Mouse (Mus musculus) thymus, postnatal 4 days (tissue): ENCODE measurements around the gene Tdrd3.

Experiments
- DNase-seq: peaks from one replicate; pipeline ENCODE4 v3.0.0; 2021

Tdrd3 gene

DNA sequence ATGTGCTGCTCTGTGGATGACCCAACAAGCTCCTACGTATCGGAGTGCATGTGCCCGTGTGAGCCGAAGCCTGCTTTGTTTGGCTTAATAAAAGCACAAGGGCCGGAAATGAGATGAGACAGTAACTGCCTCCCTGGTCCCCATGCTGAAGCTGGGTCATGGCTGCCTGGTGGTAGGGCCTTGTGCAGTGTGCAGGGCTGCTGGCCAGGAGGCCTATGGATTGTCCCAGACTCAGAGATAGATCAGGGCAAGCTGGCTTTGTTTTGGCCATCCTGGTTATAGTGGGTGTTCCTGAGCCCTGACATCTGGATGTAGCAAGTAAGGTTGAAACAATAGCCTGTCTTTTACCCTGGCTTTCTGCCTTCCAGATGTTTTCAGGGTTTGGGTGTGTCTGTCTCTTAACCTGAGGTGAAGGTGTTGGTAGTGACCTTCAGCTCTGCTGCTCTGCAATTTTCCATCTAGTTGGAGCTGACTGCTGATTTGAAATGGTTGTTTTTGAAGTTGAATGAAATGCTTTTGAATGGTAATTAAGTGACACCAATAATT lies 39.3 kb downstream of the Tdrd3 start:
- DNase-seq: no peak

DNA sequence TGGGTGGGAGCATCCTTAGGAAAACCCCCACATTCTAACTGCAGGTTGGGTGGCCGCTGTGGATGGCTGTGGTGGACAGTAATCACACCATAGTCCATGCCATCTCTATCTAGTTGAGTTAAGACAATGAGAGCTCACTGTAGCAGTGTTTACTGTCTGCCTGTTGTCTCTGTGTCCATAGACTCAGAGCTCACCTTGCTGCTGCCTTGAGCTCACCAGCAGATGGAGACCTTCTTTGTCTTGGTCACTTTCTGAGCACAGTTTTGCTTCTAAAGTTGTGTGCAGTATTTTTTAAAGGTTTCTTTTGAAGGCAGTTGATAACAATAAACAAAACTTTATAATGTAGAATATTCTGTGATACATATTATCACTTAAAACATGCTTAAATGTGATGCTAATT lies 43.3 kb downstream of the Tdrd3 start:
- DNase-seq: no peak

DNA sequence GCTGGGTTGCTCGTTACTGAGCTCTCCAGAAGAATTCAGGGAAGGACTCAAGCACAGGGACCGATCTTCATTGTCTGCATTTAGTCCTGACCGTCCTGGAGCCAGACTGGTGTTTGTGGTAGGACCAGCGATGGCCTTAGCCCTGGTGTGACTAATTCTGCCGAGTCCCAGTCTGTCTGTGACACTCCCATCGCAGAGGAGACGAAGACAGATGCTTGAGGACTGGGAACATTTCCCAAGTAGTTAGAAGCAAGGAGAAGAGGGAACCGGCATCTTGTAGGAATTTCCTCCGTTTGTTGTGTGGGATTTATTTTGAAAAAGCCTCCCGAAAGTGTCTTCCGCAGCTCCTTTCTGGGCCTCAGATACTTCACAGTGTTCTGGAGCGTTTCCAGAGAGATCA lies 45.1 kb downstream of the Tdrd3 start:
- no peak for DNase-seq

DNA sequence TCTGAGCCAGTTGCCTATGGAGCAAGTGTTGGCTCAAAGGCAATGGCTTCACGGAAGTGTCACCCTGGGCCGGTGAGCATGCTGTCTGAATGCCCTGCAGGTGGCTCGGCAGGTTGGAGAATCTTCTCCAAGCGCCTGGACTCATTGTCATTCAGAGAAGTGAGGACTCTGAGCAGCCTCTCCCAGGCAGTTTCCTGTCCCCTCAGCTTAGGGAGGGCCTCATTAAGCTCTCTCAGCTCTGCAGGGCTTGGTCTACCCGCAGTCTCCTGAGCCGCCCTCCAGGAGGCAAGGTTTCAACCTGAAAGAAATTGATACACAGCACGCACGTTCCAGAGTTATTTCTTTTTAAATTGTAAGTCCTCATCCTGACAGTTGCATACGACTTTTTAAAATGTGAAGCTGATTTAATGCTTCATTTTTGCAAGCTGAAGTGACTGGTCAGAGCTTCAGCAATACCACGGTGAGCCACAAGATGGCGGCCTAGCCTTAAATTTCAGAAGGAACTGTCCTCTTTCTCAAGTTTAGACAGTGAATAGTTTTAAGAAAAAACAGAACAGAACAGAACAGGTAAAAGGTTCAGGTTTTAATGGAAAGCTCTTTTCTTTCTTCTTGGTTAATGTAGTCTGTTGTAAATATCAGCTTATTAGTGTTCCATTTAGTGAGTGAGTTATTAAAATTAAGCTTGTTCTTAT lies 47.7 kb downstream of the Tdrd3 start:
- peak; percentile 88 for DNase-seq

DNA sequence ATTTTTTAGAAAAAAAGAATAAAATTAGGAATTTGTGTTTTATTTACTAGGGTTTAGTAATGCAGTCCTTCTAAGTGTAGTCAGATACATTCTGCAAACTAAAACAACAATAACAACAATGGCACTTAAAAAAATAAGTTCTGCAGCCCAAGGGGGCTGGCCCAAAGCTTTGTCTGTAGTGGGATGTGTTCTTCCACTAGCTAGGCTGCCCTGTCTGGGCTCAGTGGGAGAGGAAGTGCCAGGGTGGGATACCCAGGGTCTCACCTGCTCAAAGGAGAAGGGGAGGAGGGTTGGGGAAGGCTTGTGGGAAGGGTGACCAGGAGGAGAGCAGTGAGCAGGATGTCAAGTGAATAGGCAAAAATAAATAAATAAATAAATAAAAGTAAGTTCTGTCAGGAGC lies 48.2 kb downstream of the Tdrd3 start:
- DNase-seq: no peak

DNA sequence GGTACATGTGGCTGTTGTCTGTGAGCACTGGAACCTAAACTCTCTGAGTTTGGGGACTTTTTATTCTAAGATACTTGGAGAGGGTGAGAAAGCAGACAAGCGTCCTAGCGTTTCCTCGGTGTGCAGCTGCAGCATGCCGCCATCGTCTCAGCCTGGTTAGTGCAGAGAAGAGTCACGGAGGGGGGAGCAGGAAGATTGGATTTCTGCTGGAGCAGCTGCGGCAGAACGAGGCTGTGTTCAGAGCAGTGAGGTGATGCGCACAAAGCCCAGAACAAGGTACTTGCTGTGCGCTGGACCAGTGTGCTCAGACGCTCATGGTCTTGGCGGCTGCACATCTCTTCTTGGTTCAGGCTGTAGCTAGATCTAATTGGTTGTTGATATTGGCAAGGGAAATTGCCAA lies 51.1 kb downstream of the Tdrd3 start:
- no peak for DNase-seq

DNA sequence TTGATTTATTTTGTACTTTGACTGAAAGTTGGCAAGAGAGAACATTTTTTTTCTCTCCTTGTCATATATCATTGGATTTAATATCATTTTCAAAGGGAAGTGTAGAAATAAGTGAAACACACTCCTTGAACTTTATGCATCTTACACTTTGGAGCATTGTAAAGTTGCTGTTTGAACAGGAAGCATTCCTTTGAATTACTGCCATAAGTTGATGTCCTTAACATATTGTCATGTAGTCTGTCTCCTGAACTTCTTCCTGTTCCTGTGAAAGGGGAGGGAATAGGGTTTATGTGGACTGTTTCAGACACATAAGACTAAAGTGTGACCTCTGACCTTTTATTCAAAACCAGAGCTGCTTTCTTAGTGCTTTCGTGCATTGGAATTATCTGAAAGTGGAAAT lies 55.1 kb downstream of the Tdrd3 start:
- DNase-seq: no peak

DNA sequence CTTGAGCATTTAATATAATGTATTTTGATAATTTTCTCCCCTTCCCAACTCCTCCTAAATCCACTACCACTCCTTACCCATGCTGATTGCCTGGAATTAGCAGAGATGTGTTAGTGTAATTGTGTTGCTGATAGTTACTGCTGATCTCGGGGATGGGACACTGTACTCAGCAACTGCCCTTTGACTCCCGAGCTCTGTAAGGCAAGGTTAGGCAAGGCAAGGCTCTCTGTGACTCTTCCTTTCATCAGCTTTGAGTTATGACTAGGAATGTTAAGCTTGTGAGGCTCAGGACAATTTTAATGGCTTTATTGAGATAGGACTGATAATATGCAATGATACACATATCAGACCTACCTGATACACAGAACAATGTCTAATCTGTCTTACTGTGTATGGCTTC lies 56.3 kb downstream of the Tdrd3 start:
- DNase-seq: no peak

DNA sequence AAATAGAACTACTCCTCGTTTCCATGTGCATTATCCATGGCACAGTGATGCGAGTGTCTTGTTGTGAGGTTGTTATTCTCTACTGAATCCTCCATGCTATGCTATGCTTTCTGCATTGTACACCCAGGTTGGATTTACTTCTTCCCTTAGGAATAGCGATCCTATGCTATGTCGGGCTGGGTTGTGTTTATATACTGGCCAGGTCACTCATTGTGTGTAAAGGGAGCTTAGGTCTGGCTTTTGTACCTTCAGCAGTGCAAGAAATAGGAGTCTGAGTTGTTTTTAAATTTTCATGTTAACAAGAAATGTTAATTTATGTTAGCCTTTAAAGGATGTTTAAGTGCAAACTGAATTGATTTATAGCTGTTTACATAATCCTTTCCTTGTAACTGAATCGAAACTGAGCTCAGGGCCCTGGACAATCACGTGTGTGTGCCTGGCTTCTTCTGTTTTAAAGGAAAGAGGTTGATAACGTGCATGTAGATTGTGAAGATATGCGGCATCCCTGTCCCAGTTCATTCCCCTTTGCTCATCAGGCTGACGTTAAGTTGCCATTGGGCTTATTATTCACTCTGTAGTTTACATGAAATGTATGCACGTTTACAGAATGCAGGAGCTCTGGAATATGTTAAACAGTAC lies 59.4 kb downstream of the Tdrd3 start:
- no peak for DNase-seq

DNA sequence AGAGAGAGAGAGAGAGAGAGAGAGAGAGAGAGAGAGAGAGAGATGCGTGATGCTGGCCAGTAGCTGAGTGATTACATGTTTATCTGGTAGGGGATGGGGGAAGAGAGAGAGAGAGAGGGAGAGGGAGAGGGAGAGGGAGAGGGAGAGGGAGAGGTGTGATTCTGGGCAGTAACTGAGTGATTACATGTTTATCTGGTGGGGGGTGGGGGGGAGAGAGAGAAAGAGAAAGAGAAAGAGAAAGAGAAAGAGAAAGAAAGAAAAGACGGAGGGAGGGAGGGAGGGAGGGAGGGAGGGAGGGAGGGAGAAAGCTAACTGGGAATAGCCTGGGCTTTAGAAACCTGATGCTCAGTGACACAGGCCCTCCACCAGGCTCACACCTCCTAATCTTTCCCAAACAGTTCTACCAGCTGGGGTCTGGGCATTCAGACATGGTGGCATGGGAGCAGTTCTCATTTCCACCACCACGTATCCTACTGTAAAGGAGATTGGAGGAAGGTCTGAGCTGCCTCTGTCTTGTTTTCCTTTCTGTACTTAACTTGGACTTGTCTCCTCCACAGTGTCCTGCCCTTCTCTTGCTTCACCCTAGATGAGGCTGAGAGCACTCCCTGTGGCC lies 62.0 kb downstream of the Tdrd3 start:
- DNase-seq: no peak

DNA sequence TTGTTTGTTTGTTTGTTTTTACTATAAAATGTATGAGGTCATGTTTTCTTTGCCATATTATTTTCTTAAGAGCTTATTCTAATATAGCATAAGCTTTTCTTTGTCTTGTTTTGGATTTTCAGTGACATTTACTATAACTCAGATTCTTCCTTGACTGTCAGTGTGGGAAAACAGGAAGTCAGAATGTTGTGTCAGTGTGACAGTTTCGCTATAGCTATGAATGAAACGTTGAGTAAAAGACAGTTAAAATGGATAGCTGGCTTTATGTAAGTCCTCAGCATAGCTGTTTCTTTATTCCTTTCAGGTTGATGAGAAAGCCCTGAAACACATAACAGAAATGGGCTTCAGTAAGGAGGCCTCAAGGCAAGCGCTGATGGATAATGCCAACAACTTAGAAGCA lies 69.4 kb downstream of the Tdrd3 start:
- no peak for DNase-seq

DNA sequence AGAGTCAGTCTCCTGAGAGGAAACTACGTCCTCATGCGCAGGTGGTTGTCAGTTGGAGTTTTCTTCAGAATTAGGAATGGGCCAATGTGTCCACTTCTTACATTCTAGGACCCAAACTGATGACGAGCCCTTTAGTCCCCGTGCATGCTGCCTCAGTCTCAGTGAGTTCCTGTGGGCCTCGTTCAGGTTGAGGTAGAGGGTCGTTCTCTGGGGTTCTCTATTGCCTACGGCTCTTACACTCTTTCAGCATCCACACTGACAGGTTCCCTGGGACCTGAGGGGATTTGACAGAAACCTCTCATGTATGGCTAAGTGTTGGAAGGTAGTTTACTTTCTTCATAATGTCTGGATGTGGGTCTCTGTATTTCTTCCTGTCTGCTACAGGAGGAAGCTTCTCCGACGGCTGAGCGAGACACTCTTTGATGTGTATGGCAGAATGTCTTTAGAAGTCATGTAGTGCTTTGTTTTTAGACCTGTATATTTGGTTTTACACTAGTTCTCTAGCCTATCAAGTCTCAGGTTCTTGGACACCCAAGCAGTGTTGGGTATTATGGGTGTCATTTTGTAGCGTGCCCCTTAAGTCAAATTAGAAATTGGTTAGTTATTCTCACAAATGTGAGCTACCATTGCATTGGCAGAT lies 81.6 kb downstream of the Tdrd3 start:
- no peak for DNase-seq

DNA sequence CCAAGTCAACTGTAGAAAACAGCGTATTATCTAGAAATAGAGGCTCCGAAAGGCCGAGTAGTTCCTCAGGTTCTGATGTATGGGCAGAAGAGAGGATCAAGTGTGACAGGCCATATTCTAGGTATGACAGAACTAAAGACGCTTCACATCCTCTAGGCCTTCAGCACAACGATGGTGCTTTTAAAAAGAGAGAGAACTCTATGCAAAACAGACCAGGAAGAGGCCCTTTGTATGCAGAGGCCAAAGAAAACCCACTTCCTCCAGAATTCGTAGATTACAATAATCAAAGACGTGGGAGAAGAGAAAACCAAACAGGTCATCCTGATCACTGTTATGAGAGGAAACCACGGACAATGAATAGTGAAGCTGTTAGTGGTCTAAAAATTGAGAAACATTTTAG lies 89.5 kb downstream of the Tdrd3 start:
- no peak for DNase-seq

DNA sequence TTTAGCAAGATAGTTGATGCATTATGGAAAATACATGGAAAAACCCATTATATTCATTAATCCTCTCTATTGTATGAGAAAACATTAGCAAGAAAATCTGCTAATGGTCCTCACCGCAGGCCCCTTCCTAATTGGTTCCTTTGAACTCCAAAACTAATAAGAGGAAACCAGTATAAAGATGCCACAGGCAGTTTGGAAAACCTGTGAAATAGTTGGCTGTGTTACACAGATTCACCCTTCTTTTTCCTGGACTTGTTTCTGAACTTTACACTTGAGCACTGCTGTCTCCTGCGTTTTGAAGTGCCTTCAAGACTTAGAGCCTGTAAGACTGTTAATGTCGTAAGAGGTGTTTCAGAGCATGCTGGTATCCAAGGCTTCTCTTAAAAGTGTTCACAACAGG lies 98.8 kb downstream of the Tdrd3 start:
- no peak for DNase-seq

DNA sequence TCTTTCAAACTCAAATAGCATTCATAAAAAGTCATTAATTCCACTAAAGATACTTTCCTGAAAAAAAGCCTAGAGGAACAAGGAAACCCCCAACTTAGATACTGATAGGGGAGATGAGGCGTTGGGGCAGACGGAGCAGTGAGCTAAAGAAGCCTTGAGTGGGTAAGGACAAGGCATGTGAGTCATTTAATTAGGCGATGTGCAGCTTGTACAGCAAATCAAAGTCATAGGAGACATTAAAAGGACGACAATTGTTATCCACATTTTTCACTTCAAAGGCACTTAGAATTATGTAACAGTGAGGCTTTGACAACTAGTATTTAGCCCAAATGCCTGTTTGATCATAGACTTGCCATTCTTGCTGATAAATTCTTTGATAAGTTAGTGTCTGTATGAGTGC lies 100.9 kb downstream of the Tdrd3 start:
- DNase-seq: no peak

DNA sequence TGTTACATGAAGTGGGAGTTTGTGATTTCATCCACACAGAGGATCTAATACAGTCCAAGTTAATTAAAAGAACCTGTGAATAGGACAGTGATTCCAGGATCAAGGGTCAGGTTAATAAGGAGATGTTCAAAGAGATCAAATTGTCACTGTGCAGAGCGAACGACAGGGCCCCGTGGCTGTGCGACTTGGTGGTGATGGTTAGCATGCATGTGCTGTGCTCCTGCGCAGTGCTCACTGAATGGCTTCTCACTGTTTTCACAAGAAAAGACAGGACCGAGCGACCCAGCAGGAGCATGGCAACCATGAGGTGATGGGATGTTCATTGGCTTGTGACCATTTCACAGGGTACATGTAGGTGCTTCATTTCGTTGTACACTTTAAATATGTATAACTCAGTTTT lies 115.4 kb downstream of the Tdrd3 start:
- DNase-seq: no peak

DNA sequence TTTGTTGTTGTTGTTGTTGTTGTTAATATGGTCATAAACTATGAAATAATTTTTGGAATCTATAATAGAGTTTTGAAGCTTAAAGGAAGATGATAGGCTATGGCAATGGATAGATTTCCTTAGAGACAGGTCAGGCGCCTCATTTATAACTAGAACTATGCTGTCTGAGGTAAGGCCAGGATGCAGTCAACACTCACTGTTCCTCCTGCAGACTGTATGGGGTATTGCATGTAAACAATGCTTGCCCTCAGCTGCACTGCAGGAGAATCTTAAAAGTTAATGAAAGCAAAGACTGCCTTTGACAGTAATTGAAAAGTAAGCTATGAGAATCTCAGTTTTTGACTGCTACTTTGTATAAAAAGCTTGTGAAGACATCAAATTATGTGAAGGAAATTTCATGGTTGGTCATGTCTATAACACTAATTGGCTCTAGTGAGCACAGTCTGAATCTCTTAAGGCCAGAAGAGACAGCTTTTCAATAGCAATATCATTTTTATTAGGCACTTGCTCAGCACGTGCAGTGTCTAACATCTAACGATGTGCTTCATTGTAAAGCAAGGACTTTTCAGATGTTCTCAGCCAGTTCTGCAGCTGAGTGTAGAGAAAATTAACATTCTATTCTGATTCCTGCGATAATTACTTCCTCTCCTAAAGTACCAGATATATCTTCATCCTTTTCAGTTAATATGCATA lies 120.8 kb downstream of the Tdrd3 start:
- DNase-seq: no peak

DNA sequence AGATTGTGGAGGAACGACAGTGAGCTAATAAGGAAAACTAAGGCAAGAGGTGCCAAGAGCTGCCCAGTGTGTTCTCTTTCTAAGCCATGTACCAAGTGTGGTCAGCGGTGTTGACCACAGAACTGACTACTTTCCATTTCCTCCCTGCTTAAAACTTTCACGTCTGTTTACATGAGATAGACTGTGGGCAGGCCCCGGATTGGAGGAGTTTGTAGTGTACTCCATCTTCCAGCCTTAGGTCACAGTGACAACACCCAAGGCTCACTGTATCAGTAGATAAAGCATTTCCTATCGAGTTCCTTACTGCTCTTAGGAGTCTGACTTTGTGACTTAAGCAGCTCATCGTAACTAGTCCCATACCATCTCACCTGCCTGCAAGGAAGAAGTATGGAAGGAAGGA lies 133.5 kb downstream of the Tdrd3 start:
- DNase-seq: no peak

DNA sequence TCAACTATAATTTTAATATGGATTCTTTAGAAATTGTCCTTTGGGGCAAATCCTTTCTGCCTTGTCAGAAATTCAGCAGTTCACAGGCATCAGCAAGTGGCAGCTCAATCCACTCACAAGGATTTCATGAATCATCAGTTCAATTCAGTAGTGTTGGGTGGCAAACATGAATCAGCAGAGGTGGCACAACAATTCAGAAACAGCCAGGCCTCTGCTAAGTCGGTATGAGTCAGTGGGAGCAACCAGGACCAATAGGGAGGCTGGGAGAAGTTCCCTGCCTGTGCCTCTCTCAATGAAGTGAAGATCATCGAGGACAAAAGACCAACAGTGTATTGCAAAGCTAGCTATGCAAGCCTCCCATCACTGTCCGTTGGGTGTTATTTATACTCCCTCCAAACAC lies 135.8 kb downstream of the Tdrd3 start:
- DNase-seq: no peak

DNA sequence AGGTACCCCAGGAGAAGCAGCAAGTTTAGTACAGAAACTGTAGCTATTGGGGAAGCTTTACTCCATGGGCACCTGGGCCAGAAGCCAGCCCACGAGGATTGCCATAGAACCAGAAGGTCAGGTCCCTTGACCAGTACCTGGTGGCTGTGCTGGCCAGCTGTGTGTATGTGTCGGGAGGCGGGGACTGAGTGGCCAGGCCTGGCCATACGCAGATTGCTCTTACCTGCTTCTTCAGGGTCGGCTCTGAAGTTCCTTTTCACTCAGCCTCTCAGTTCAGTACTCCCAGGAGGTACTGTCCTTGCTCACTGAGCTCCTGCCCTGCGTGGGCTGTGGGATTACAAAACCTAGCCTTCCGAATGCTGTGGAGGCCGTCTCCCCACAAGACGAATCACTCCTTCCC lies 147.4 kb downstream of the Tdrd3 start:
- no peak for DNase-seq

DNA sequence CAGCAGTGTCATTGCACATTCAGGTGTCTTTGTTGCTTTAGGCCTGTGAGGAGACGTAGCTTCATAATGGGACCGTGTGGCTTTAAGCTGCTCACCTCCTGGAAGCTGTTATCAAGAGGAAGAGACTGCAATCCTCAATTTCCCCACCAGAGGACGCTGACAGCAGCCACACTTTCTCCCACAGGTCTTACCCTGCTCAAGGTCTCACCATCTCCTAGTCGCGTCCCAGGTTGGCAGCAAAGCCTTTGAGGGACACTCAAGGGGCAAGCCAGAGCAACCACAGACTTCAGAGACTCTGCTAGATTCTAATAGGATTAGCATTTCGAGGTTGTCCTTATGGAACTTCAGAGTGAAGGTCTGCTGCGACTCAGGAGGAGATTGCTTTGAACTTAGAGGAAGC lies 149.8 kb downstream of the Tdrd3 start:
- DNase-seq: peak; percentile 6

DNA sequence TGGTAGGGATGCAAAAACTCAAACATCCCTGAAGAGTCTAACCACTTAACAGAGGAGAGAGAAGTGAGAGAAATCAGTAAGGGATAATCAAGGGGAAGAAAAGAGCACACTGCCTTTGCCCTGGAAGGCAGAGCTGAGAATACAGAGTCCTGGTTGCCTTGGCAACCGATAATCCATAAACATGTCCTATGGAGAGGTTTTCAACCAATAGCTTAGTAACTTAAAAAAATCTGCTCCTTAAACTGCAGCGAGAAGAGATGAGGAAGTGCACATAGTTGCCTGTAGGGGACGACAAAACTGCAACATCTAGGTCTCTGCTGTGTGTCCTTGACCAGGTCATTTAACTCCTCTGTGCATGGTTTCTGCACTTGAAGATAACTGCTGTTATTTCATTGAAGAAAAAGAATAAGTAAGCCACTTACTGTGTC lies 150.6 kb downstream of the Tdrd3 start:
- DNase-seq: no peak
